Mouse (Mus musculus) embryonic facial prominence, embryonic 14.5 days (tissue): ENCODE measurements around the gene Negr1. TPM values are rescaled to one million over a fixed set of nuclear protein-coding genes. Genes with fewer than 3 reads are reported as not detected.
"Not testable (repeated sequence)": the region's sequence is repeated elsewhere in the genome, so short reads cannot be mapped to it uniquely, and the experiment has no call there.

Experiments
- ATAC-seq: fragments of 200-750 bp; cut with Nextera tagmentation; 2 replicates; pipeline ENCODE4 v1.8.0; 2017; ENCODE audit warnings: low read depth, moderate number of reproducible peaks, moderate TSS enrichment
- DNase-seq: peaks from one replicate; pipeline ENCODE4 v3.0.0-alpha.2; 2015; ENCODE audit warnings: low spot score
- H3K27ac ChIP-seq: fragments of 300-500 bp; sonication (generic); replicated peaks from 2 replicates; pipeline ENCODE4 v1.5.1; 2014; ENCODE audit warnings: low read depth, mild to moderate bottlenecking, low read length, moderate library complexity
- H3K27me3 ChIP-seq: fragments of 300-500 bp; sonication (generic); replicated peaks from 2 replicates; pipeline ENCODE4 v1.6.1; 2014; ENCODE audit warnings: low read length; ENCODE audit not compliant: control insufficient read depth, insufficient read depth
- H3K36me3 ChIP-seq: fragments of 300-500 bp; sonication (generic); 2 replicates; pipeline ENCODE4 v1.6.1; 2014; ENCODE audit warnings: low read length, mixed read lengths; ENCODE audit not compliant: control insufficient read depth, insufficient read depth
- H3K4me1 ChIP-seq: fragments of 300-500 bp; sonication (generic); 2 replicates; pipeline ENCODE4 v1.6.1; 2014; ENCODE audit warnings: antibody characterized with exemption, low read length; ENCODE audit not compliant: control insufficient read depth, insufficient read depth
- H3K4me2 ChIP-seq: fragments of 300-500 bp; sonication (generic); 2 replicates; pipeline ENCODE4 v1.6.1; 2014; ENCODE audit warnings: low read depth, mild to moderate bottlenecking, low read length, moderate library complexity, mixed read lengths
- H3K4me3 ChIP-seq: fragments of 300-500 bp; sonication (generic); 2 replicates; pipeline ENCODE4 v1.5.1; 2014; ENCODE audit warnings: low read depth, mild to moderate bottlenecking, low read length
- H3K9ac ChIP-seq: fragments of 300-500 bp; sonication (generic); 2 replicates; pipeline ENCODE4 v1.6.1; 2014; ENCODE audit warnings: low read depth, mild to moderate bottlenecking, low read length, moderate library complexity, mixed read lengths
- H3K9me3 ChIP-seq: fragments of 300-500 bp; sonication (generic); 2 replicates; pipeline ENCODE4 v1.6.1; 2016; ENCODE audit warnings: low read length; ENCODE audit not compliant: control insufficient read depth
- WGBS: fragments of 180-500 bp; shearing (Covaris S2); extraction: QIAGEN DNeasy Blood & Tissue Kit; methylation state at CpG from one replicate; pipeline ENCODE4 v1.1.7; 2014; 5-methylcytosine and 5-hydroxymethylcytosine counted together
- polyA plus RNA-seq: library from polyadenylated mRNA; unstranded; fragments of >200 nt; fragmentation: Nextera tagmentation; extraction: Ambion mirVana; gene quantifications from 2 replicates; pipeline ENCODE4 v1.2.1, GENCODE M21; 2014

Gene Negr1
- polyA plus RNA-seq, 1 experiment from 2014 or later: 7.6 TPM

DNA sequence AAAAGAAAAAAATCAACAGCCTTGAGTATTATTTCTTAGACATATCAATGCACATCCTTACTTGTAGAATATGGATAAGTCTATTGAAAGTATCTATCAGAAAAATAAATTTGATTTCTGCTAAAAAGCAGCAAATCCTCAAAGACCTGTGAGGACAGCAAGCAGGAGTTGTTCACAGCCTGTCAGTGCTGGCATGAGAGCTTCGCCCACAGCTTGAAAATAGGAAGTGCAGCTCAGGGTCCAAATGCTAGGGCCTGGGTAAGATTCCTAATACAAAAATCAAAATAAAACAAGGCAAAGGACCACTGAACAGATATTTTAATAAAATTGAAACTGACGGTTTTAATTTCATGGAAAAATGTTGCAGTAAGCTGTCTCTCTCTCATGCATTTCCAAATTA lies 483.0 kb downstream of the Negr1 start:
- H3K9me3 ChIP-seq: no peaks in the 10 kb centered on the region
- no peak overlapping the region for H3K9ac ChIP-seq
- ATAC-seq (no peak), DNase-seq (no peak)
- H3K4me1 ChIP-seq: no peaks in the 10 kb centered on the region
- no peak overlapping the region for H3K4me2 ChIP-seq
- H3K36me3 ChIP-seq: no peaks in the 10 kb centered on the region
- H3K27me3 ChIP-seq: no peaks in the 10 kb centered on the region
- WGBS: 85% methylated on average over 2 of the region's 2 CpGs
- no peak overlapping the region for H3K4me3 ChIP-seq
- no peak overlapping the region for H3K27ac ChIP-seq

DNA sequence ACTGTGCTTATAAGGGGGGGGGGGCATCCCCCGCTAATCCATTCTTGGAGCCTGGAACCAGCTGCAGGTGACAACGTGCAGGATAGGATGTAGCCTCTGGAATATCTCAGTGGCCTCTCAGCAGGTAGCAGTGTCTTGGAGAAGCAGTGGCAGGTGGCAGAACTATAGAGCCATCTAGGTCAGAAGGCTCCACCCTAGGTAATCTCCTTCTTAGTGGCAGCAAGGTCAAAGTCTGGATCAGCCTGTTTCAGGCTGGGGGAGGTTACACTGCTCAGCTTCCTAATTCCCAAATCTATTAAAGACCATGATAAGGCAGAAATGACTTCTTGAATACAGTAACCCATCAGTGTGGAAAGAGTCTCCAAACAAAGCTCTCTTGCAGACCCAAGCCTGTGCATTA lies 502.8 kb downstream of the Negr1 start:
- WGBS: 73% methylated on average over 2 of the region's 2 CpGs
- not testable (repeated sequence) for H3K9me3 ChIP-seq, H3K9ac ChIP-seq, ATAC-seq, H3K27ac ChIP-seq, H3K4me3 ChIP-seq, H3K4me1 ChIP-seq, H3K36me3 ChIP-seq, DNase-seq, H3K4me2 ChIP-seq, H3K27me3 ChIP-seq

GRCm38 (mm10) chr3:157066331-157066730 lies 504.7 kb downstream of the Negr1 start:
- ATAC-seq (no peak), DNase-seq (no peak)

GRCm38 (mm10) chr3:157079250-157079965 lies 517.8 kb downstream of the Negr1 start:
- Histone ChIP-seq H3K9me3 (no peaks in the 10 kb centered on the region), H3K4me3 (no peak overlapping the region), H3K27ac (no peak overlapping the region), H3K27me3 (no peaks in the 10 kb centered on the region), H3K9ac (no peak overlapping the region), H3K4me1 (no peaks in the 10 kb centered on the region), H3K4me2 (no peak overlapping the region), H3K36me3 (no peaks in the 10 kb centered on the region)
- DNase-seq: no peak
- ATAC-seq: no peak
- WGBS: 70% methylated on average over 2 of the region's 2 CpGs

More at GRCm38 (mm10) chr3:157066331-157066730, 504.7 kb downstream of the Negr1 start:
- H3K9me3 ChIP-seq: no peaks in the 10 kb centered on the region
- H3K9ac ChIP-seq: no peak overlapping the region
- H3K36me3 ChIP-seq: no peaks in the 10 kb centered on the region
- no peaks in the 10 kb centered on the region for H3K4me1 ChIP-seq
- H3K4me3 ChIP-seq: no peak overlapping the region
- H3K4me2 ChIP-seq: no peak overlapping the region
- H3K27me3 ChIP-seq: no peaks in the 10 kb centered on the region
- H3K27ac ChIP-seq: no peak overlapping the region

GRCm38 (mm10) chr3:157079966-157080306 lies 518.3 kb downstream of the Negr1 start:
- H3K4me2 ChIP-seq: no peak overlapping the region
- 41% methylated on average over 1 of the region's 1 CpGs for WGBS
- H3K27ac ChIP-seq: no peak overlapping the region
- H3K4me3 ChIP-seq: no peak overlapping the region
- H3K9me3 ChIP-seq: no peaks in the 10 kb centered on the region
- H3K36me3 ChIP-seq: no peaks in the 10 kb centered on the region
- no peaks in the 10 kb centered on the region for H3K4me1 ChIP-seq
- DNase-seq (peak; percentile 6), ATAC-seq (no peak)
- H3K9ac ChIP-seq: no peak overlapping the region
- H3K27me3 ChIP-seq: no peaks in the 10 kb centered on the region

- Histone ChIP-seq H3K4me3 (no peak overlapping the region), H3K4me2 (no peak overlapping the region), H3K4me1 (no peaks in the 10 kb centered on the region), H3K36me3 (no peaks in the 10 kb centered on the region), H3K9ac (no peak overlapping the region), H3K27me3 (no peaks in the 10 kb centered on the region), H3K9me3 (no peaks in the 10 kb centered on the region), H3K27ac (no peak overlapping the region)
- DNase-seq (no peak), ATAC-seq (no peak)
- WGBS: 87% methylated on average over 1 of the region's 1 CpGs
Observed at GRCm38 (mm10) chr3:157080585-157080984, 519.0 kb downstream of the Negr1 start.

DNA sequence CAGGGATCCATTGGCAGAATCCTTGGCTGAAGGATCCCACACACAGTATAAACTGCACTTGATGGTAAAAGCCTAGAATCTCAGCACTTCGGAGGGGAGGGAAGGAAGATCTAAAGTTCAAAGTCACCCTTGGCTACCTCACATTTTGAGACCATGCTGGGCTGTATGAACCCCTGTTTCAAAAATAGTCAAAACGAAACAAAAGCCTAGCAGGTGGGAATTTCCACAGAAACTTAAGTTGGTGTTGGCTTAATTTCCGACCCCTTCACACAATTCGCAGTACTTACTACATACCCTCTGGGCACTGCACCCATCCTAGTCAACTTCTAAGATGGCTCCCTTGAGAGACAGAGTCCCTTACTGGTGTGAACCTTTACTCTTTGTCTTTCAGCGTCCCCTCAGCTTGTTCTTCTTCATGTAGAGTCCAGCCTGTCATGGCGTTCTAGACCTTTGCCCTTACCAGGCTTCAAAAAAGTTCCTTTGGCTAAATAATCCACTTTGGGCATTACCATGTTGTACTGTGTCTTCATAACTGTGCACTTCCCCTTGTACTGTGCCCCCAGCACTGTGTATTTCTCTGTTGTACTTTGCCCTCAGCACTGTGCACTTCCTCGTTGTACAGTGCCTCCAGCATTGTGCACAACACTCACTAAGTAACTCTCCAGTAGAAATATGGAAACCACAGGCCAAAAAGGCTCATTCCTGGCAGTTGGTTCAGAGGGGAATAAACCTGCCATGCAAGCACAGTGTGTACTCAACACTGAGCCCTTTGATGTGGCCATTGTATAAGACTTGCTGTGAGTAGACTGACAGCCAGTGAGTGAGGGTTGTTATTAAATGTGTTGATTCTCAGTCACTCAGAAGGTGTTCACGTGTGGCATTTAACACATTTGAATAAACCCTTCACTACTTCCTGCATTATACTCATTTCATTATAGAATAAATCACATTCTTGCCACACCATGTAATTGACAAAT lies 521.5 kb downstream of the Negr1 start:
- H3K27ac ChIP-seq: no peak overlapping the region
- DNase-seq (no peak), ATAC-seq (no peak)
- H3K9ac ChIP-seq: no peak overlapping the region
- no peak overlapping the region for H3K4me2 ChIP-seq
- WGBS: 79% methylated on average over 8 of the region's 8 CpGs
- H3K4me1 ChIP-seq: no peaks in the 10 kb centered on the region
- H3K36me3 ChIP-seq: no peaks in the 10 kb centered on the region
- no peak overlapping the region for H3K4me3 ChIP-seq
- H3K9me3 ChIP-seq: no peaks in the 10 kb centered on the region
- H3K27me3 ChIP-seq: no peaks in the 10 kb centered on the region

- H3K4me3 ChIP-seq: no peak overlapping the region
- H3K9ac ChIP-seq: no peak overlapping the region
- peaks cover under 1% of the 10 kb centered on the region; the same call in 1 of the 2 replicates for H3K4me1 ChIP-seq
- H3K9me3 ChIP-seq: no peaks in the 10 kb centered on the region
- 79% methylated on average over 1 of the region's 1 CpGs for WGBS
- no peak overlapping the region for H3K27ac ChIP-seq
- DNase-seq: no peak
- no peak for ATAC-seq
- H3K4me2 ChIP-seq: no peak overlapping the region
- H3K27me3 ChIP-seq: no peaks in the 10 kb centered on the region
- H3K36me3 ChIP-seq: no peaks in the 10 kb centered on the region
Observed at GRCm38 (mm10) chr3:157085180-157085579, 523.6 kb downstream of the Negr1 start.
